Mouse (Mus musculus) cerebellum, adult 11-12 months (tissue): ENCODE measurements around the gene Mycn.

Source experiments
- DNase-seq: peaks from one replicate; pipeline ENCODE4 v3.0.0; 2022

Gene Mycn

DNA sequence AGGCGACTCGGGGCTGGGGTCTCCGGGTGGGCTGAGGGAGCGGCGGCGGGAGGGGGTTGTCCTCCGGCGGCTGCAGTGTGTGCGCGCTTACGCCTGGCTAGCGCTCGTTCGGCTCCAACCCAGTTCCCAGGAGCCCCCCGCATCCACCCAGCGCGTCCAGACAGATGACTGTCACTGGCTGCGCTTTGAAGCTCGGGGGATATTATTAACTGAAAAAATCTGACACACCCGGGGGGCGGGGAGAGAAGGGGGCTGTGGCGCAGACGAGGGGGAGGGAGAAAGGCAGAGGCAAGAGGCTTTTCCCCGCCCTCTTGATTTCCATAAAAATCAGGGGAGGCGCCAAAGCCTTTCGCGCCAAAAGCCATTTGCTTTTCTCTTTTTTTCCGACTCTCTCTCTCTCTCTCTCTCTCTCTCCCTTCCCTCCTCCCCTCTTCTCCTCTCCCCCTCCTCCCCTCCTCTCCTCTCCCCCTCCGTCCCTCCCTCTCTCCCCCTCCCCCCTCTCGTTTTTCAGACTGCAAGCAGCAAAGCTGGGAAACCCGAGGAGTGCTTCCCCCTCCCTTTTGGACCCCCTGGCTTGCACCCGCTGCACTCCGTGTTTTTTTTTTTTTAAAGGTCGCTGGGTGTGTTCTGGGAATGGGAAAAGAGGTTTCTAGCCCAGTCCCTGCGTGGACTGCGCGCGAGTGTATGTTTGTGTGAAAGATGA is at the start of gene Mycn:
TSS of gene Mycn (minus strand) at position 254 of the 703 bp plus-strand sequence.
- DNase-seq = peak; percentile 17

GRCm38 (mm10) chr12:12987376-12987775 is 45.7 kb upstream of the Mycn start:
- DNase-seq = no peak

- no peak for DNase-seq
Observed at GRCm38 (mm10) chr12:12986612-12987206, 45.0 kb upstream of the Mycn start.

GRCm38 (mm10) chr12:12983032-12983431 is 41.3 kb upstream of the Mycn start:
- DNase-seq = no peak

DNA sequence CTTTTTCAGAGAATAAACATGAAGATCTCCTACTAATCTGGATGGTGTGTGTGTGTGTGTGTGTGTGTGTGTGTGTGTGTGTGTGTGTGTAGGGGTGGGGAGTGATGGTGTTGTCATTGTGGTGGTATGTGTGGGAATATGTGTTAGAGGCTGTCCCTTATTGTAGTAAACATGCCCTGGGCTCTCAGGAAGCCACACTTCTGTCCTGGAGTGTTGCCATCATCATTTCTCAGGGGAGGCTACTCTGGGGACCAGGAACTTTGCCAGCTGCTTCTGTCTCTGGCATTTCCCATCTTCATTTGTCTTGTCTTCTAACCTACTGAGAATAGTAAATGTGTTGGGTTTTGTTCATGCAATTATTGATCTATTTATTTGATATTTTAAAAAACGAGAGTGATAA is 33.7 kb upstream of the Mycn start:
- DNase-seq = no peak

DNA sequence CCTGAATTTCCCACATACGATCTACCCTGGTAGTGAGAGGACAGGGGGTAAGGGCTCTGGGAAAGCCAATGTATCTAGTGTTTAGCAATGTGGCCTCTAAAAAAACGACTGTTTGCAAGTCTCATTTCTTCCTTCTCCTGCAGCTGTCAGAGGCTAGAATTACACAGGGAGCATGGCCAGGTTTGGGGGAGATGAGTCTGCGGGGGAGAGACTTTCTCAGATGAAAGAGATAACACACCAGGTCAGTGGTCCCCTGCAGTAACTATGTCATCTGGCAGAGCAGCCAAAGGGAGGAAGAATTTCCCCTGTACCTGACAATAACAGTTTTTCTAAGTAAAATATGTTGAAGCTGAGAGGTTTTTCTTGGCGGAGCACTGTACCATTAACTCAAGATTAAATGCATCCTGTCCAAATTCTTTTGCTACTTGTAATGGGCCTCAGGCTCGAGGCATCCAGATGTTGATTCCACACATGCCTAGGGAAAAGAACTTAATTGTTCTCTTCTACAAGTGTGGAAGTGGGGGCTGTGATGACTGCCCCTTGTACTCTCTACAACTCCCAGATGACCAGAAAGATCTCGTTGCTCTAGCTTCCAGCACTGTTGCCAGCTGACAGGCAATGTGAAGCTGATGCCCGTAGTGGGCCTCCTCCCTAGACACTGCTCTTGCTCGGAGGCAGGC is 31.2 kb upstream of the Mycn start:
- DNase-seq = no peak

- no peak for DNase-seq
Observed at GRCm38 (mm10) chr12:12967946-12968345, 26.2 kb upstream of the Mycn start.

DNA sequence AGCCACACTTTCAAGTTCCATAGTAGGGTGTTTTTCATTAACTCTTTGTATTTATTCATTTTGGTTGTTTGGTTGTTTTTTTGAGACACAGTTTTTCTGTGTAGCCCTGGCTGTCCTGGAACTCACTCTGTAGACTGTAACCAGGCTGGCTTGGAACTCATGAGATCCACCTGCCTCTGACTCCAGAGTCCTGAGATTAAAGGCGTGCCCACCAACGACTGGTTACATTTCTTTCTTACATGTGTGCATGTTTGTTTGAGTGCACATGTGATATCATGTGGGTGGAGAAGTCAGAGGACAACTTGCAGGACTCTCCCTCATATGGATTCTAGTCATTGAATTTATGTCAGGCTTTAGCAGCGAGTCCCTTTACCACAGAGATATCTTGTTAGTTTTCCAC is 23.1 kb upstream of the Mycn start:
- DNase-seq = no peak

DNA sequence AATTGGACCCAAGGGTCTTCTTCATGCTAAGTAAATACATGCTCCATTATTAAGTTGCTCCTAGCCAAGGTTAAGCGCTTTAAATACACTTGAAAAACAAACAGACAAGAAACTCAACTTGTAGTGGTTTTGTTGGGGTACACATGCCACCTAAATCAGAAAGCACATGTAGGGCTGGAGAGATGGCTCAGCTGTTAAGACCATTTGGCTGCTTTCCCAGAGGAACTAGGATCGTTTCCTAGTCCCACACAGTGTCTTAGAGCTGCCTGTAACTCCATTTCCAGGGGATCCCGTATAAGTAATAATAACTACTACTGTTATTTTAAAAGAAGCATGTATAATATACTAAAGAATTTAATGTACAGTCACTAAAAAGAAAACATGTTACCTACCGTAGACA is 5.9 kb upstream of the Mycn start:
- DNase-seq = no peak

- no peak for DNase-seq
Observed at GRCm38 (mm10) chr12:12943288-12943687, 1.6 kb upstream of the Mycn start.

DNA sequence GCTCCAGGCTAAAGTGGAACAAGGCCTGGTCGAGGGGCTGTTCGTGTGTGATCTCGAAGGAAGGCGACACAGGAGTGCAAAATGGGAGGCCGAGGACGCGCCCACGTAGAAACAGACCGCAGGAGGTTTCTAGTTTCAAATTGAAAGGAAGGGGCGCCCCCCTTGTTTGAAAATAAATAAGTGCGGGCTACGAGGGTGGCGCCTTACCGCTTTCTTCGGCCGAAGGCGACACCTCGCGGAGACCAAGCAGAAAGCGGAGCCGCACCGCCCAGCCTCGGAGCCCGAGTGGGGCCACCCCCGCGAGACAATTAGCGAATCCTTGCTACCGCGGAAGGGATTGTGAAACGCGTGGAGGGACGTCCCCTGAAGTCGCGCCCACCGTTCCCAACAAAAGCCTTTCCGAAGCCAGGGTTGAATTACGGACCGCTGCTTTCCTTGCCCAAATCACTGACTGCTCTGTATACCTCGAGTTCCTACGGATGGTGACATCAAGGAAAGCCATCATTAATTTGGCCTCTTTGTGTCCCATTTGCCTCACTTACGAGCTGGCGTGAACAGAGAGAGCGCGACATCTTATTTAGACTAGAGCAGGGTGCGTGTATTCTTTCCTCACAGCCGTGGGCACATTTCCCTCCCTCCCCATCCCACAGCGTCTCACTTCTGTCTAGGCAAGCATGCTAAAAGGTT is 793 bp upstream of the Mycn start:
- DNase-seq = peak; percentile 67

- DNase-seq = no peak
Observed at GRCm38 (mm10) chr12:12941129-12941504, 597 bp downstream of the Mycn start.

DNA sequence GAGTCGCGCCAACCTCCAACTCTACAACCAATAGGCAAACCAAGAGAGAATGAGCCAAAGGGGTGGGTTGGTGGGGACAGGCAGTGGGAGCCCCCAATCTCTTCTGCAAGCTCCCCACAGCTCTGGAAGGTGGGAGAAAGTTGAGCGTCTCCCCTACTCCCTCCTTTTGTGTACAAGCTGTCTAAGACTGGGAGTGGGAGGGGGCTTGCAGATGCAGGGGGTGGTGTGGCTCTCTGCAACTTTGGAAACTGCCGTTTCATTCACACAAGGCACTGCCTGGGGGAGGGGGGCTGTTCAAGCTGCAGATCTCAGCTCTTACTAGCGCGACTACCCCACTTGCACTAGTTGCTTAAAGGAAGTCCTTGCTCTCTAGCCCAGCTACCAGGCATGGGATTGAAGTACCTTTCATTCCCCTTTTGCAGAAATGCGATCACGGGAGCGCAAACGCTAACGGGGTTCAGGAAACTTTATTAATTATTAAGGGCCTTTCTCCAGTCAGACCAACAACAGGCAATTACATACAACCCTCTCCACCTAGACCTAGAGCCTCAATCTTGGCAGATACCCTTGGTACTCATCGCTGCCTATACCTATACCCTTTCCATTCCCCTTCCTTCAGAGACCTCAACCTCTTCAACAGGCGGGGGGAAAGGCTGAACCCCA is 1.1 kb downstream of the Mycn start:
- DNase-seq = peak; percentile 6

GRCm38 (mm10) chr12:12939581-12940465 is 1.9 kb downstream of the Mycn start:
- peak; percentile 10 for DNase-seq

- DNase-seq = peak; percentile 27
Observed at GRCm38 (mm10) chr12:12938850-12939249, 2.9 kb downstream of the Mycn start.

GRCm38 (mm10) chr12:12938361-12938760 is 3.4 kb downstream of the Mycn start:
- DNase-seq = peak; percentile 4

DNA sequence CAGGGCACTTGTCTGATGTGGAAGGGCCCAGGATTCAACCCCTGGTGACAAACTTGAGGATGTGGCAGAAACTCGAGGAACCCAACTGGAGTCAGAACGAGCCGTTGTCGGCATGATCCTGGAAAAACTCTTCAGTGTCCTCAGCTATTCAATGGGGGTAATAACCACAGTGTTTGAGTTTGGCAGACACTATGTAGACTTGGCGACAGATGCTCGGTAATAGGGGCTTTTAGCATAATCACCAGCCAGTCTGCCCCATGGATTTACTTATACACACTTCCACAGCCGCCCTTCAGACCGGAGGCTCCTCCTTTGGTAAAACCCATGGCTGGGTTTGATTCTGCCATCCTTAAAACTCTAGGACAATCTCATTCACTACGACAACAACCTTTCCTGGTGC is 4.0 kb downstream of the Mycn start:
- no peak for DNase-seq

- DNase-seq = no peak
Observed at GRCm38 (mm10) chr12:12937088-12937487, 4.6 kb downstream of the Mycn start.

GRCm38 (mm10) chr12:12932238-12932637 is 9.5 kb downstream of the Mycn start:
- DNase-seq = no peak

DNA sequence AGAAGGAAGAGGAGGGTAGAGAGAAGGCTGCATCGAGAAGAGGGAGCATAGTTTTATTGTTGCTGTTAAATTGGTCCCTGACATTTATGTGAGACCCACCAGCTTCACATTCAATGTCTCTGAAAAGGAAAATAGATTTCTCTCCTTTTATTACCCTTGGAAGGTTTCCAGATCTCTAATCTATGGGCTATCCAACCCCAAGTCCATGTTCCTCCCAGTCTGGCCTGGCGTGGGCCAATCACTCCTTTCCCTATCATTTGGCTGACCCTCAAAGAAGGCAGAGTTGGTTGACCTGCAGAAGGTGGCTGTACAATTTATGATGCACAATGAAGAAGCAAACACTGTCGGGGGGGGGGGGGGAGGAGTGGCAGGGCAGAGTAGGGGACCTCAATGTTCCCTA is 13.5 kb downstream of the Mycn start:
- no peak for DNase-seq

GRCm38 (mm10) chr12:12926975-12927527 is 14.7 kb downstream of the Mycn start:
- DNase-seq = no peak

GRCm38 (mm10) chr12:12924446-12924845 is 17.3 kb downstream of the Mycn start:
- DNase-seq = no peak
